Mouse (Mus musculus) G1E (cell line): Measurements from ENCODE around the gene Slc25a5. TPM values are rescaled to one million over a fixed set of nuclear protein-coding genes. Genes with fewer than 3 reads are reported as not detected.
A peak's percentile ranks its signal among the peaks of the same experiment; 100 is the strongest.

Experiments used
- ATAC-seq: 2 replicates; pipeline ENCODE4 v1.8.0; 2016; ENCODE audit warnings: mild to moderate bottlenecking; ENCODE audit not compliant: insufficient number of reproducible peaks, poor library complexity, low FRiP score, severe bottlenecking; ENCODE audit errors: extremely low read depth
- DNase-seq: peaks from one replicate; pipeline ENCODE4 v3.0.0; 2012; ENCODE audit warnings: low spot score
- H3K27me3 ChIP-seq: 2 replicates; pipeline ENCODE4 v1.6.1; 2012; ENCODE audit warnings: mild to moderate bottlenecking, low read length, inconsistent platforms; ENCODE audit not compliant: insufficient read depth
- H3K36me3 ChIP-seq: replicated peaks from 2 replicates; pipeline ENCODE3; 2012; ENCODE audit warnings: mild to moderate bottlenecking, inconsistent platforms
- H3K4me1 ChIP-seq: 2 replicates; pipeline ENCODE4 v1.6.1; 2012; ENCODE audit warnings: low read depth, low read length, inconsistent platforms, mixed read lengths; ENCODE audit not compliant: insufficient read depth
- H3K4me3 ChIP-seq: 2 replicates; pipeline ENCODE4 v1.5.1; 2012; ENCODE audit warnings: low read depth, mild to moderate bottlenecking, inconsistent platforms, low read length, moderate library complexity, mixed read lengths
- H3K9me3 ChIP-seq: replicated peaks from 2 replicates; pipeline ENCODE4 v1.6.1; 2012; ENCODE audit warnings: inconsistent platforms
- CTCF ChIP-seq: IDR thresholded peaks from 2 replicates; pipeline ENCODE4 v1.5.1; 2012; ENCODE audit warnings: low read depth, low read length, inconsistent platforms, mixed read lengths
- GATA1 ChIP-seq: IDR thresholded peaks from 2 replicates; pipeline ENCODE4 v1.6.1; 2012; ENCODE audit warnings: borderline replicate concordance, low read length, inconsistent platforms, mixed read lengths
- GATA2 ChIP-seq: IDR thresholded peaks from 2 replicates; pipeline ENCODE4 v1.6.1; 2012; ENCODE audit warnings: low read depth, low read length, inconsistent platforms, borderline replicate concordance
- POLR2AphosphoS5 ChIP-seq: IDR thresholded peaks from 2 replicates; pipeline ENCODE4 v1.6.1; 2012; ENCODE audit warnings: low read depth, low read length, inconsistent platforms; ENCODE audit not compliant: insufficient replicate concordance
- TAL1 ChIP-seq: conservative IDR thresholded peaks from 2 replicates; pipeline ENCODE4 v1.6.1; 2012; ENCODE audit warnings: low read depth, low read length, inconsistent platforms, mixed read lengths
- polyA plus RNA-seq: library from polyadenylated mRNA; stranded (reverse); fragments of >175 nt; gene quantifications from 2 replicates; pipeline ENCODE4 v1.2.3, GENCODE M21; 2012
- total RNA-seq, 2 experiments: library from RNA; stranded (forward) in 1 of 2; stranded (reverse) in 1 of 2; fragments of 200-1000 nt in 1 of 2; fragments of >200 nt in 1 of 2; fragmentation: Nextera tagmentation in 1 of 2; gene quantifications; 2 replicates each; pipeline ENCODE4 v1.2.3; 2014 to 2017

Gene Slc25a5
- total and polyA plus RNA-seq, 3 experiments: 36.2 to 745 (median 370) TPM

DNA sequence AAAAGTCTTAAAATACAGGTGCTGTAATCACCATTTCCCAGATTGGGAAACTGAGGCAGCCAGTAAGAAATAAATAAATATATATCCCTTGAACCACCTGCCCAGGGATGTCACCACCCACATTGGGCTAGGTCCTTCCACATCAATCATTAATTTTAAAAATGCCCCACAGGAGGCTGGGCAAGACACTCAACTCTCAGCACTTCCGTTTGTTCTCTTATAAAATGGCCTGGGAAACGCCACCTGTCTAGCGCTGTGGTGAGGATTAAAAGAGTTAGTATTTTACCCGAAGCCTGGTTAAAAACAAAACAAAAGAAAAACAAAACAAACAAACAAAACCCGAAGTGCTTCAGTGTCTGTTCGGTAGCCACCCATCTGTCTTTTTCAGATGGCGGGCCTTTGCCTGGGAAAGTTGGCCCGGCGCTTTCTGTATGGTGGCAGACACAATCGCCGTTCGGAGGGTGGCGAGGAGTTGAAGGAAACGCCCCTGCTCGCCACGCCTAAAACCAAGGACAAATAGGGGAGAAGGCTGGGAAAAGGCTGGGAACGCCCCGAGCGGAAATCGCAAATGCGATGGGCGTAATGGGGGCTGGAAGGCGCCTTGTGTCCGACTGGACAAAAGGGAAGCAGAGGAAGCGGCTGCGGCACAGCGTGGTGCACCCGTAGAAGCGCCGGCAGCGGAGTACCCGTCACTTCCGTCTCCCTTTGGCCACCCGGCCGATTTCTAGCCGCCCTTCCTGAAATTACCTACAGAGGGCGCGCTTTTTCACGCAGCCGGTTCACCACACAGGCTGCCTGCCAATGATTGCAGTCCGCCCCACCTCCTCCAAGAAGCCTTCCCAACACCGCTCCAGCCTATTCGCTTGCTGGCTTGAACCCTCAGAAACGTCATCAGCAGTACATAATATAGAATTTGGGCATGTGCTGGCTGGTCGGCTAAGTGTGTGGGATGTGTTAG lies 12.2 kb downstream of the Slc25a5 start:
- peaks cover 23% of the 10 kb centered on the region for H3K4me1 ChIP-seq
- no peaks in the 10 kb centered on the region for H3K9me3 ChIP-seq
- TF ChIP-seq POLR2AphosphoS5: no peak
- TF ChIP-seq TAL1: no peak
- TF ChIP-seq CTCF: peak; percentile 27; the same call in 1 of the 2 replicates
- TF ChIP-seq GATA1: no peak
- peak; percentile 46 for DNase-seq
- no peaks in the 10 kb centered on the region for H3K36me3 ChIP-seq
- ATAC-seq: peak; percentile 92
- no peaks in the 10 kb centered on the region for H3K27me3 ChIP-seq
- peak overlapping the region; percentile 58; the same call in 1 of the 2 replicates for H3K4me3 ChIP-seq

DNA sequence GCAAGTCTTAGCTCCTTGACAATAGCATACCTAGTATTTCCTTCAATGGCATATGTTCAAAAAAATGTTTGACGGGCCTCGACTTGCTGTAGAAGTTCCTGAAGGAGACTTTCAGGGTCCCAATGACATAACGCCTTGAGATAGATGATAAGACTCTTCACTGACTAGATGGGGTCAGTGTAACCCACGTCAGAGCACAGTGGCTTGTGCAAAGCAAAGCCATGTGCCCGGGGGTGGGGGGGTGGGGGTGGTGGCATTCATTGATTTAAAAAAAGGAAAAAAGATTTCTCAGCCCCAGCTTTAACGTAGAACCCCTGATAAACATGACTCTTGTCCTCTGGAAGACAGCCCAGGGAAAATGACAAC lies 12.8 kb downstream of the Slc25a5 start:
- TF ChIP-seq GATA2: no peak
- no peak for TF ChIP-seq GATA1
- no peak for TF ChIP-seq TAL1
- no peak for TF ChIP-seq POLR2AphosphoS5
- no peak for TF ChIP-seq CTCF
- ATAC-seq (no peak), DNase-seq (no peak)
- H3K27me3 ChIP-seq: no peaks in the 10 kb centered on the region
- H3K4me1 ChIP-seq: peaks cover 18% of the 10 kb centered on the region
- H3K36me3 ChIP-seq: no peaks in the 10 kb centered on the region
- H3K4me3 ChIP-seq: peak overlapping the region; percentile 58; the same call in 1 of the 2 replicates
- H3K9me3 ChIP-seq: no peaks in the 10 kb centered on the region

DNA sequence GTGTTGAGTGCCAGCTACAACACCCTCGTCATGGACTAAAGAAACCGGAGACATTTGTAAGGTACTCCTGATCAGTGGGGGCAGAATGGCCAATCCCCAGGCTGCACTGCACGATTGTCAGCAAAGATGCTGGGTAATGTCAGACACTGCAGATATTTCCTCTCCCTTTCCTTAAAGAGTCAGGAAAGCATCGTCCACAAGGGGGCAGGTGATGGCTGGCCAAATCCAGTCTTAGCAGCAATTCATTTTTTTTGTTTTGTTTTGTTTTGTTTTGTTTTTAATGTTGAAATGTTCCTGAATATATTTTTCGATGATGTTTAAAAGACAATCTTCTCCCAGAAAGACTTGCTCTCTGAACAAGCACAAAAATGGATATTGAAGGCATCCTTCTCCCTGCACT lies 15.9 kb downstream of the Slc25a5 start:
- no peaks in the 10 kb centered on the region for H3K36me3 ChIP-seq
- no peaks in the 10 kb centered on the region for H3K9me3 ChIP-seq
- no peak for ATAC-seq
- no peak overlapping the region for H3K4me3 ChIP-seq
- no peak for TF ChIP-seq CTCF
- TF ChIP-seq GATA1: no peak
- no peak for TF ChIP-seq TAL1
- no peak for TF ChIP-seq GATA2
- no peak for TF ChIP-seq POLR2AphosphoS5
- peaks cover 14% of the 10 kb centered on the region for H3K4me1 ChIP-seq
- DNase-seq: no peak
- no peaks in the 10 kb centered on the region for H3K27me3 ChIP-seq

- ATAC-seq (no peak), DNase-seq (no peak)
- H3K4me3 ChIP-seq: no peak overlapping the region
- no peaks in the 10 kb centered on the region for H3K36me3 ChIP-seq
- H3K27me3 ChIP-seq: no peaks in the 10 kb centered on the region
- peaks cover 12% of the 10 kb centered on the region for H3K4me1 ChIP-seq
- TF ChIP-seq GATA2: no peak
- no peak for TF ChIP-seq GATA1
- TF ChIP-seq POLR2AphosphoS5: no peak
- no peak for TF ChIP-seq CTCF
- TF ChIP-seq TAL1: no peak
- no peaks in the 10 kb centered on the region for H3K9me3 ChIP-seq
These were observed 18.8 kb downstream of the Slc25a5 start for GRCm38 (mm10) chrX:36814161-36814836.

DNA sequence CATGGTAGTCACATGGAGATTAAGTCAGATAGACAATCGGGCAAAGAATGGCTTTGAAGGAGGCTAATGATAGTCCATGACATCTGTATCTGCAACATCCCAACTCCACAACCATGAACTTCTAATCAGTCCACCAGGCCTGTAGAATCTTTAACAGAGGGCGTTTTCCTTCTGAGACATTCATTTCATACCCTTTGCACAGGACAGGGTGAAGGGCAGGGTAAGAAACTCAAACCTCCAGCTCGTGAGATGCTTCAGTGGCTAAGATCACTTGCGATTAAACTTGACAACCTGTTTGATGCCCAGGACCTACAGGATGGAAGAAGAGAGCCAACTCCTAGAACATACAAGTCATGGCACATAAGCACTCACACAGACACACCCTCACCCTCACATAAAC lies 19.6 kb downstream of the Slc25a5 start:
- H3K9me3 ChIP-seq: no peaks in the 10 kb centered on the region
- TF ChIP-seq GATA1: no peak
- no peak for ATAC-seq

DNA sequence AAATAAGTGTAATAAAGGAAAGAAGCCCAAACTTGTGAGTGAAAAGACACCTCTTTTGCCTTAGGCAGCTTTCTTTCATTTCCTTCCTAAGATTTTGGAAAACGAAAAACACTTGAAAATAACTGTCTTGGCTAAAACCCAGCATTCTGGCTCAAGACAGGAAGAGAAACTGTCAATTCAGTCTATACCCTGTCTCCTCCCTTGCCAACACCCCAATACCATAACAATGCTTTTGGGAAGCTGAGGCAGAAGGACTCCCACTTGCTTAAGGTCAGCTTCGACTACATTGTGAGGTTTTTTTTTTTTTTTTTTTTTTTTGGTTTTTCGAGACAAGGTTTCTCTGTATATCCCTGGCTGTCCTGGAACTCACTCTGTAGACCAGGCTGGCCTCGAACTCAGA lies 20.0 kb downstream of the Slc25a5 start:
- Histone ChIP-seq H3K4me3 (no peak overlapping the region), H3K27me3 (no peaks in the 10 kb centered on the region), H3K36me3 (no peaks in the 10 kb centered on the region), H3K4me1 (peaks cover 12% of the 10 kb centered on the region), H3K9me3 (no peaks in the 10 kb centered on the region)
- DNase-seq: no peak
- no peak for ATAC-seq
- TF ChIP-seq POLR2AphosphoS5 (no peak), GATA1 (no peak), GATA2 (no peak), TAL1 (no peak), CTCF (no peak)

More for the DNA sequence above, 19.6 kb downstream of the Slc25a5 start:
- H3K27me3 ChIP-seq: no peaks in the 10 kb centered on the region
- H3K4me1 ChIP-seq: peaks cover 12% of the 10 kb centered on the region
- no peaks in the 10 kb centered on the region for H3K36me3 ChIP-seq
- DNase-seq: no peak
- no peak overlapping the region for H3K4me3 ChIP-seq
